Mouse (Mus musculus): ENCODE results near the gene Tbx15. TPM values are rescaled to one million over a fixed set of nuclear protein-coding genes. Genes with fewer than 3 reads are reported as not detected.

Gene Tbx15
- polyA plus RNA-seq, 1 experiment: 0.19 TPM

DNA sequence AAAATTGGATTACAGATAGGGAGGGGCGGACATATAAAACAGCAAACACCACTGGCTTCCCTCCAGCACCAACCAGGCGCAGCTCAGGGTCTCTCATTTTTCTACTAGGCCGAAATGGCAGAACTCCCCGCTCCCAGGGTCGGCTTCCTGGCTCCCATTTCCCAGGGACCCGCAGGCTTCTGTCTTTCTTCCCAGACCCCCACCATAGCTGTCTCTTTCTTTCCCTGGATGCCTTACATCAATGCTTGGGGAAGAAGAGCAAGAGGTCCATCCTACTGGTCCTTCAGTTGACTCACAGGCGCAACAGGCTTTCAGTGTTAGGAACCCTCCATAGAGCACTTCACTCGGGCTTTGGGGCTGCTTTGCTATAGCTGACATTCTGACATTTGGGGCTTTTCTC, 2.3 kb downstream of the Tbx15 start:
- Histone ChIP-seq H3K36me3 (ENCODE audit: control insufficient read depth, insufficient read depth, low read length) (no peaks in the 10 kb centered on the region), H3K4me1 (ENCODE audit: control insufficient read depth, insufficient read depth, low read length) (peaks cover 5% of the 10 kb centered on the region), H3K27ac (ENCODE audit: control insufficient read depth, insufficient read depth, low read depth, low read length) (no peak overlapping the region), H3K27me3 (ENCODE audit: control insufficient read depth, insufficient read depth, low read length) (peaks cover 7% of the 10 kb centered on the region), H3K4me3 (ENCODE audit: control insufficient read depth, low read depth, low read length) (no peak overlapping the region)
- TF ChIP-seq POLR2A (IDR thresholded peaks at IDR 0.05; ENCODE audit: control insufficient read depth, low read depth, low read length): no peak
- TF ChIP-seq CTCF (IDR thresholded peaks at IDR 0.05; ENCODE audit: control insufficient read depth, insufficient read depth, insufficient replicate concordance, low read depth, low read length): no peak

- H3K27me3 ChIP-seq (ENCODE audit: control insufficient read depth, insufficient read depth, low read length): peaks cover 12% of the 10 kb centered on the region
Measured at GRCm38 (mm10) chr3:99245341-99245740, 5.2 kb downstream of the Tbx15 start.

GRCm38 (mm10) chr3:99246629-99247028, 6.4 kb downstream of the Tbx15 start:
- Histone ChIP-seq H3K36me3 (ENCODE audit: control insufficient read depth, insufficient read depth, low read length) (no peaks in the 10 kb centered on the region), H3K4me1 (ENCODE audit: control insufficient read depth, insufficient read depth, low read length) (peaks cover 5% of the 10 kb centered on the region), H3K27me3 (ENCODE audit: control insufficient read depth, insufficient read depth, low read length) (peaks cover 9% of the 10 kb centered on the region), H3K27ac (ENCODE audit: control insufficient read depth, insufficient read depth, low read depth, low read length) (no peak overlapping the region), H3K4me3 (ENCODE audit: control insufficient read depth, low read depth, low read length) (no peak overlapping the region)
- TF ChIP-seq CTCF (IDR thresholded peaks at IDR 0.05; ENCODE audit: control insufficient read depth, insufficient read depth, insufficient replicate concordance, low read depth, low read length) (no peak), POLR2A (IDR thresholded peaks at IDR 0.05; ENCODE audit: control insufficient read depth, low read depth, low read length) (no peak)

More at GRCm38 (mm10) chr3:99245341-99245740, 5.2 kb downstream of the Tbx15 start:
- TF ChIP-seq POLR2A (IDR thresholded peaks at IDR 0.05; ENCODE audit: control insufficient read depth, low read depth, low read length) (no peak), CTCF (IDR thresholded peaks at IDR 0.05; ENCODE audit: control insufficient read depth, insufficient read depth, insufficient replicate concordance, low read depth, low read length) (no peak)
- no peaks in the 10 kb centered on the region for H3K36me3 ChIP-seq (ENCODE audit: control insufficient read depth, insufficient read depth, low read length)
- no peak overlapping the region for H3K27ac ChIP-seq (ENCODE audit: control insufficient read depth, insufficient read depth, low read depth, low read length)
- peaks cover 6% of the 10 kb centered on the region for H3K4me1 ChIP-seq (ENCODE audit: control insufficient read depth, insufficient read depth, low read length)
- H3K4me3 ChIP-seq (ENCODE audit: control insufficient read depth, low read depth, low read length): no peak overlapping the region

GRCm38 (mm10) chr3:99247586-99247985, 7.4 kb downstream of the Tbx15 start:
- H3K36me3 ChIP-seq (ENCODE audit: control insufficient read depth, insufficient read depth, low read length): no peaks in the 10 kb centered on the region
- H3K4me3 ChIP-seq (ENCODE audit: control insufficient read depth, low read depth, low read length): no peak overlapping the region
- no peak overlapping the region for H3K27ac ChIP-seq (ENCODE audit: control insufficient read depth, insufficient read depth, low read depth, low read length)
- peaks cover 9% of the 10 kb centered on the region for H3K27me3 ChIP-seq (ENCODE audit: control insufficient read depth, insufficient read depth, low read length)
- peaks cover 5% of the 10 kb centered on the region for H3K4me1 ChIP-seq (ENCODE audit: control insufficient read depth, insufficient read depth, low read length)
- no peak for TF ChIP-seq POLR2A (IDR thresholded peaks at IDR 0.05; ENCODE audit: control insufficient read depth, low read depth, low read length)
- no peak for TF ChIP-seq CTCF (IDR thresholded peaks at IDR 0.05; ENCODE audit: control insufficient read depth, insufficient read depth, insufficient replicate concordance, low read depth, low read length)

GRCm38 (mm10) chr3:99247996-99248801, 8.0 kb downstream of the Tbx15 start:
- Histone ChIP-seq H3K4me3 (ENCODE audit: control insufficient read depth, low read depth, low read length) (no peak overlapping the region), H3K27me3 (ENCODE audit: control insufficient read depth, insufficient read depth, low read length) (peaks cover 11% of the 10 kb centered on the region), H3K36me3 (ENCODE audit: control insufficient read depth, insufficient read depth, low read length) (no peaks in the 10 kb centered on the region), H3K4me1 (ENCODE audit: control insufficient read depth, insufficient read depth, low read length) (peaks cover 8% of the 10 kb centered on the region), H3K27ac (ENCODE audit: control insufficient read depth, insufficient read depth, low read depth, low read length) (no peak overlapping the region)
- TF ChIP-seq CTCF (IDR thresholded peaks at IDR 0.05; ENCODE audit: control insufficient read depth, insufficient read depth, insufficient replicate concordance, low read depth, low read length) (no peak), POLR2A (IDR thresholded peaks at IDR 0.05; ENCODE audit: control insufficient read depth, low read depth, low read length) (no peak)

DNA sequence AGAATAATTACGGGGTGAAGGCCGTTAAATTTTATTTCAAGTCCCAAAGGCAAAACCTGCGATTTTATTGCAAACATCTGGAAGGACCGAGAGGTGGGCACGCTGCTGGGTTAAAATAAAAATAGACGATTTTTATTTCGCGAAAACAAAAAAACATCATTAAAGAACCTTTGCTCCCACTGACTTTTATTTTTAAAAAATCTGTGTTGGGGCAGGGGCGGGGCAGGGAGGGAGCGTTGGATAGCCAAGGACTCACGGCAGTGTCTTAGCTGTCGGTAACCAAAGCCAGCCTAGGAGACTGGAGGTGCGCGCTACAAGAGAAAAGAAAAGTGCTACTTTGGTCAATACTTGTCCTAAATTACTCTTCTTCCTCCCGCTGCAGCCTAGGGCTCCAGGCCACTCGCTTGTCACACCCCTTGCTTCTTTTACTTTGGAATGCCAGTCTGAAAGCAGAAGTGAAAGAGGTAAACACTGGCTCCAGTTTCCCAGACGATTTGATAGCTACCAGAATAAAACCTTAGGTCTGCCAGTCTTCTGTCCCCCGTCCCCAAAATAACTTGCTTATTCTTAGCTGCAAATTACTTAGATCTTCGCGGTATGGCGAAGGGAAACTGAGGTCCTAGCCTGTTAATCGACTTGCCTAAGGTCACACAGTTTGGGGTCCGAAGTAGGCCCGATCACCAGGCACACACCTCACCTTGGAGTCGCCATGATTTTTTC, 8.8 kb downstream of the Tbx15 start:
- Histone ChIP-seq H3K27ac (ENCODE audit: control insufficient read depth, insufficient read depth, low read depth, low read length) (no peak overlapping the region), H3K4me3 (ENCODE audit: control insufficient read depth, low read depth, low read length) (no peak overlapping the region), H3K4me1 (ENCODE audit: control insufficient read depth, insufficient read depth, low read length) (peaks cover 11% of the 10 kb centered on the region), H3K27me3 (ENCODE audit: control insufficient read depth, insufficient read depth, low read length) (peaks cover 14% of the 10 kb centered on the region), H3K36me3 (ENCODE audit: control insufficient read depth, insufficient read depth, low read length) (no peaks in the 10 kb centered on the region)
- TF ChIP-seq POLR2A (IDR thresholded peaks at IDR 0.05; ENCODE audit: control insufficient read depth, low read depth, low read length) (no peak), CTCF (IDR thresholded peaks at IDR 0.05; ENCODE audit: control insufficient read depth, insufficient read depth, insufficient replicate concordance, low read depth, low read length) (no peak)

- TF ChIP-seq CTCF (IDR thresholded peaks at IDR 0.05; ENCODE audit: control insufficient read depth, insufficient read depth, insufficient replicate concordance, low read depth, low read length) (no peak), POLR2A (IDR thresholded peaks at IDR 0.05; ENCODE audit: control insufficient read depth, low read depth, low read length) (no peak)
Measured at GRCm38 (mm10) chr3:99249551-99249870, 9.3 kb downstream of the Tbx15 start.

More at GRCm38 (mm10) chr3:99249551-99249870, 9.3 kb downstream of the Tbx15 start:
- peaks cover 17% of the 10 kb centered on the region for H3K27me3 ChIP-seq (ENCODE audit: control insufficient read depth, insufficient read depth, low read length)
- H3K4me1 ChIP-seq (ENCODE audit: control insufficient read depth, insufficient read depth, low read length): peaks cover 14% of the 10 kb centered on the region
- H3K27ac ChIP-seq (ENCODE audit: control insufficient read depth, insufficient read depth, low read depth, low read length): no peak overlapping the region
- no peak overlapping the region for H3K4me3 ChIP-seq (ENCODE audit: control insufficient read depth, low read depth, low read length)
- no peaks in the 10 kb centered on the region for H3K36me3 ChIP-seq (ENCODE audit: control insufficient read depth, insufficient read depth, low read length)
